Mouse (Mus musculus): ENCODE results near the gene Olfml1.

Olfml1 gene

GRCm38 (mm10) chr7:107567261-107567671 lies at the start of gene Olfml1:
Gene Olfml1 (plus strand): TSS chr7:107567446.
- in situ Hi-C loops (cut with MboI, MseI) = no loop called here

DNA sequence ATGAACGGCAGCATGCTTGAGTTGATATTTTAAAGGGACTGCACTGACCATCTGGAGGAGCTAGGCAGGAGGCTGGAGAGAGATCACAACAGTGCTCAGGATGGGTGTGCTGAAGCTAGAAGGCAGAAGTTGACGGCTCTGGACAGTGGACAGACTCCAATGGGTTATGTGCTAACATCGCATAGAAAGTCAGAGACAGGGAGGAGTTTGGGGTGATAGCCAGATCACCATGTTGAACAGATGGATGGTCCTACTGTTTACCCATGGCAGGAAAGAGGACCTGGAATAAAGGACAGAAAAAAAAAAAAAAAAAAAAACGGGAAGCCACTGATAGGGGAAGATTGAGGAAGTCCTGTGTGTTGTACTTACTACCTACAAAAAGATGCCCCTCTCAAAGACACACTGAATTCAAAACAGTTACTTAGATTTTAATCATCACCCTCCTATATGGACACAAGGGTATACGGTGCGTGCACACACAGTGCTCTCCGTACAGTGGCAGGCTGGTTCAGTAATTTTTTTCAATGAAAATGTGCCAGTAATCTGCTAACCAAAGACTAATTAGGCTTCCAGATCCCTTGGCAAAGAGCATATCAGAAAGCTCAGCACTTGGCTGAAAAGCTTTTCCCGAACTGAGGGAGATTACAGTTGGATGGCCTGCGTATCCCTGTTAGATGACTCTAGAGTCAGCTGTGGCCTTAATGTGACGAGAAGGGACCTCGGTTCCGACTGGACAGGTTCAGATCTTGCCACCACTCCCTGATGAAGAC lies 47.8 kb upstream of the Olfml1 start:
- in situ Hi-C loops (cut with MboI, MseI) = no loop called here

DNA sequence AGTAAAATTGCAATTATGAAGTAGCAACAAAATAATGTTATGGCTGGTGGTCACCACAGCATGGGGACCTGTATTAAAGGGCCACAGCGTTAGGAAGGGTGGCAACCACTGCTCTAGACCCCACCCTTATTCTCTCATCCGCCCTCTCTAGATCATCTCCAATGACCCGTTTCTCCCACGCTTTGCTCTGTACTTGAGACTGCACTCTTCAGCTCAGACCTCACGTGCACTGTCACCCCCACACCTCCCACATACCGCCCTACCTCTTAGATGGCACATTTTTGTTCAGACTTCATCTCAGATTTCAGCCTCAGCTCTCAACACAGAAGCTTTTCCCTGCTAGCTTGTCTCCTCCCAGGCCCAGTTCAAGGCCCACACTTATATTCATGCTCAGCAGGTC lies 45.8 kb upstream of the Olfml1 start:
- in situ Hi-C loops (cut with MboI, MseI) = no loop called here

GRCm38 (mm10) chr7:107526299-107526698 lies 40.9 kb upstream of the Olfml1 start:
- in situ Hi-C loops (cut with MboI, MseI) = no loop called here

DNA sequence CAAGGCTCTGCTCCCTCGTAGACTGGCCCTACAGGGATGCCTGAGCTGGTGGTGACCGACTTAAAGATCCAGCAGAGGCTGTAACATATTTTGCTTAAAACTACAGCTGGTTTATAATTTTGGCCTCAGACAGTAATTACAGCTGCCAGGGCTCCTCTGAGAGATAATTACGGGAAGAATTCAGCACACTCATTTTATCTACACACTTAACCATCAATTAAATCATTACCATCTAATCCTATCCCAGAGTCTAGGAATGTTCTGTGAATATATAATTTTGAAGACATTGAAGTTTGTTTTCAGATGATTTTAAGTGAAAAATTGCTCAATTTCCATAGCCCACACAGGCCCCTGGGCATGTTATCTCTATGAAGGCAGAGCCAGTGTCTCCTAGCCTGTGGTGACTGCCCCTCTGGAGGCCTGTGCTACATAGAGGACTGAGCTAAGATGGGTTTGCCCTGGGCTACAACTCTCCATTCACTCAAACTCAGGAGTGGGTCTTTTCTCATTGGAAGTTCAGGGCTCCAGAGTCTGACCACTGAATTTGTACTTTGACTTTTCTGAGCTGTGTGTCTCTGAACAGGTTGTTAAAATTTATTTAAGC lies 39.0 kb upstream of the Olfml1 start:
- in situ Hi-C loops (cut with MboI, MseI) = no loop called here

- in situ Hi-C loops (cut with MboI, MseI) = no loop called here
Observed at GRCm38 (mm10) chr7:107529364-107529763, 37.9 kb upstream of the Olfml1 start.

- in situ Hi-C loops (cut with MboI, MseI) = no loop called here
Observed at GRCm38 (mm10) chr7:107535311-107535710, 31.9 kb upstream of the Olfml1 start.

DNA sequence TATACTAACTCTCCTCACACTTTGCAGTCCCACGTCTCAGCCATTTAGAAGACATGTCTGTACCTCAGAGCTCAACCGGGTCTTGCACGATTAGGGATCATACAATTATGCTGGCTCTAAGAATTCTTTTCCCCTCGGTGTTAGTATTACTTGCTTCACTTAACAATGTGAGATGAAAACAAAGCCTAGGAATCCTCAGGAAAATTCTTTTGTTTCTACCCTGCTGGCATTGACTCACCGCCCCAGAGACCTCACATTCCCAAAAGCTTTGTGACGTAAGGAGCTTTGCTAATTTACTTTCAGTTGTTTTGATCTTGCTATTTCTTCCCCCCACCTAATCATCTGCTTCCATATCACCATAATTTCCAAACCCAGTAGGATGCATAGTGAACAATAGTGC lies 30.7 kb upstream of the Olfml1 start:
- in situ Hi-C loops (cut with MboI, MseI) = no loop called here

DNA sequence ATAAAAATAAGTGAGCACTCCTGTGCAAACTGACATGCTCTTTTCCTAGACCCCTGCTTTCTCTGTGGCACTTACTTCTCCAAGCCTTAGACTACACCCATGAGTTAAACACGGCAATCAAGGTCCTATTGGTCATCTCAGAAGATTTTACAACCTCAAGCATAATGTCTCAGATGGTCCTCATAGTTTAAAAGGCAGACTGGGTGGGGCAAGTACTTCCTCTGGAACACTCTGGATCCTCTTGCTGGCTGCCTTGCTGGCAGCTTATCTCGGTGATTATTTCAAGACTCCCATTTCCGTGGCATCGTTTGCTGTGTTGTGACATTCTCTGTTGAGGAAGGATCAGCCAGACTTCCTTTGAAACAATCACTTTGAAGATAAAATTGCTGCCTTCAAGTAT lies 27.2 kb upstream of the Olfml1 start:
- in situ Hi-C loops (cut with MboI, MseI) = no loop called here

DNA sequence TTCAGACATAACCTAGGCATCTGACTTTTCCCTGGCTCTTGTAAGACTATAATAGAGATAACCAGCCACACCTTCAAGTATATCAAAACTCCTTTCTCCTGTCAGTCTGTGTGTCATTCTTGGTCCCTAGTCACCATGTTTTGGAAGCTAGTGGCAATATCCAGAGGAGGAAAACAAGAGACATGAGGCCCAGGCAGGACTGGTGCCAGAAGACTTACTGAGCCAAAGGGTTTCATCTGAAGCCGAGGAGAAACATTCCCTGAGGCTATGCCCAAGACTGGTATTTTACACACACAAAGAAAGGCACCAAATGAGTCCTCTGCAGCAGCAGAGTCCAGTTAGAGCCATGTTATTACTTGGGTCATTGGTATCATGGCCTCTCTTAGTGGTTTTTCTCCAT lies 22.2 kb upstream of the Olfml1 start:
- in situ Hi-C loops (cut with MboI, MseI) = no loop called here

DNA sequence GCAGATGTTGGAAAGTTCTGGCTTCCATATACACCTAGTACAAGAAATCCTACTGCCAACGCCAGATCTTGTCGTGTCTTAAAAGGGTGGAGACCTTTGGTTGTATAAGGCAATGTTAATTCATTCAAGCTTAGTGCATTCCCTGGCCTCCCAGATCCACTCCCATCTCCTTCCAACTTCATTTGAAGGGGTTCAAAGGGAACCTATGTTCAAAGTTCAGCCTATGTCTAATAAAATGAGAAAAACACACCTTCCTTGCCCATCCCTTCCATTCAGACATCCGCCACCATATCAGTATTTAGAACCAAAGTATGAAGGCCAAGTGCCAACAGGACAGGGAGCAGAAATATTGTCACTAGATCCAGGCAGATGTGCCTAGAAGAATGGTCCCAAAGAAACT lies 19.4 kb upstream of the Olfml1 start:
- in situ Hi-C loops (cut with MboI, MseI) = no loop called here

DNA sequence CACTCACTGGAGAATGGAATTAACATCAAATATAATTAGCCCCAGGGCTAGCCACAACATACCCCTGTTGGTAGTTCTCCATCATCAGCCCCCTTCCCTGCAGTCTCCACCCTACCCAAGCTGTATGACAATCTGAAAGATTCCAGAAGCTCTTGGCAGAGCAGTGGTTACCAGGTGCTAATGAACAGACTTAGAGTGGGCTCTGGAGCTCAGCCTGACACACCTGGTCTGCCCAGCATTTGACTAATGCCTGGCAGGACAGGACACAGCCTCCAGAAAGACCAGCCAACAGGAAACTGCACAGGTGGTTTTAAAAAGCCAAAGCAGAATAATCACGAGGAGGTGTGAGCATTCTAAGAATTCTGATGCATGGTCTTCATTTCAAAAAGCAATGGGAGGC lies 13.8 kb upstream of the Olfml1 start:
- in situ Hi-C loops (cut with MboI, MseI) = loop anchor here (10.0 kb wide), 1 partner anchor 611 kb away; no protein-coding TSS in a partner anchor

GRCm38 (mm10) chr7:107555906-107556305 lies 11.3 kb upstream of the Olfml1 start:
- in situ Hi-C loops (cut with MboI, MseI) = loop anchor here (10.0 kb wide), 1 partner anchor 609 kb away; no protein-coding TSS in a partner anchor

DNA sequence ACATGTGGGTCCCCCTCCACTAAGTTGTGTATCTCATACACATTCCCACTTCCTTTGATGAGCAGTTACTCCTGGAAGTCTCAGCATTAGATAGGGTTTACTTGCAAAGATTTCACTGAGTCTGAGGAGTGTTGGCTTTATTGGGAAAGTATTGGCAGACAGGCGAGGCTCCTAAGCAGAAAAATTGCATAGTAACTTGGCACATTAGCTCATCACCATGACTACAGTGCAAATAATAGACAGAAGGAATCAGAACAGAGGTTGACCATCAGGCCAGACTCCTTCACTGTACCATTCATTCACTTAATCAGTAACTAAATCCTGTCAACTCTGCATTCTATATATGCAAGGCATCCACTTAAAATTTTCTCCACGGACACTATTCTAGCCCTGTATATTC lies 6.6 kb upstream of the Olfml1 start:
- in situ Hi-C loops (cut with MboI, MseI) = no loop called here

DNA sequence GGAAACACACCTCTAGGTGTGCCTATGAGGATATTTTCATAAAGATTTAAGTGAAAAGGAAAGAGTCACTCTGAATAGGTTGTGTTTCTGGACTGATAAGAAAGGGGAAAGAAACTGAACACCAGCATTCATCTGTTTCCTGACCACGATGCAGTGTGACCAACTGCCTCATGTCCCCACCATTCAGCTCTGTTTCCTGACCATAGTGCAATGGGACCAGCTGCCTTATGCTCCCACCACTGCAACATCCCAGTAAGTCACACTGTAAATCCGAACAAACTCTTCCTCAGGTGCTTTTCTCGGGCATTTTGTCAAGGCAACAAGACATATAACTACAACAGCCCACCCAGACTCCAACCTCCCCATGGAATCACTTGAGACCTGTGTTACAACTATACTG lies 5.7 kb upstream of the Olfml1 start:
- in situ Hi-C loops (cut with MboI, MseI) = no loop called here

GRCm38 (mm10) chr7:107563727-107564126 lies 3.5 kb upstream of the Olfml1 start:
- in situ Hi-C loops (cut with MboI, MseI) = no loop called here

- in situ Hi-C loops (cut with MboI, MseI) = no loop called here
Observed at GRCm38 (mm10) chr7:107567674-107568073, 428 bp downstream of the Olfml1 start.

DNA sequence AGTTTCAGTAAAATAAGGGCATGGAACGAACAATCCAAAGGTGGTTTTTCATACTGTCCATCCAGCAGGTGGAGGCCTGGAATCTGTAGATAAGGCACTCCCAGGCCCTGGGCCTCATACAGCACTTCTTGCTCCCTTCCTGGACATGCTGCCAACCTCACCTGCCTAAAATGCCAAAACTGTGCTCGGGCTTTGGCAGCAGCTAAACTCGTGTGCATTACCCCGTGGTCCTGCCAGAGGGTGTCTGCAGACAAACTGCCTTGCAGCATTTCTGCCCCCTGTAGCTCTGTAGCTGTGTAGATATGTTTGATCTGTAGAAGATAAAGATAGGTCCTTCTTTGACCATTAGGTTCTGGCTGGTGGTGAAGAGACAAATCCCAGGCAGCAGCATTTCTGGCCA lies 1.7 kb downstream of the Olfml1 start:
- in situ Hi-C loops (cut with MboI, MseI) = no loop called here

DNA sequence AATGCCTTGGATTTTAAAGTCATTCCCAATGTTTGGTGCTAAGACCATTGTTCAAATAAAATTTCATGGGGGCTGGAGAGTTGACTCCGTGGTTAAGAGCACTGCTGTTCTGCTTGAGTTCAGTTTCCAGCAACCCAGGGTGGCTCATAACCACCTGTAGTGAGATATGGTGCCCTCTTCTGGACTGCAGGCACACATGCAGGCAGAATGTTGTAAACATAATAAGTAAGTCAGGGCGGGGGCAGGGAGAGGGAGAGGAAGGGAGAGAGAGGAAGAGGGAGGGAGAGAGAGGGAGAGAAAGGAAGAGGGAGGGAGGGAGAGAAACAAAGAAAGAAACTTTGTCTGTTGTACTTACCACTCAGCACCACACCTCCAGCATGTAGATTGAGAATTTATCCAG lies 6.6 kb downstream of the Olfml1 start:
- in situ Hi-C loops (cut with MboI, MseI) = no loop called here

DNA sequence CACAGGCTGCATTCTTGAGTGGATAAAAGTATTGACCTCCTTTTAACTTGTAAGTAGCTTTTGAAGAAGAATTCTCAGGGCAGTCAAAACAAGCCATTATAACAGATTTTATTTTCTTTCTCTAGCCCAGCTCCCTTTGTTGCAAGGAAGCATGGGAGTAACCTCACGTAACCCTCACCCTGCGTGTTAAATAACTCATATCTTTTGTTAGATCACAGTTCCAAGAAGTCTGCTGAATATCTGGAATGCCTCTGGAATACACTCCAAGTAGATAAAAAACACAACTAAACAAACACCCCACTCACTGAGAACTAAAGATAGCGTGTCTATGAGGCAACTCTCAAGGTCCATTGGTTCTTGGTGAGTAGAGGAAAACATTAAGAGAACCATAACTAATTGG lies 7.0 kb downstream of the Olfml1 start:
- in situ Hi-C loops (cut with MboI, MseI) = no loop called here

DNA sequence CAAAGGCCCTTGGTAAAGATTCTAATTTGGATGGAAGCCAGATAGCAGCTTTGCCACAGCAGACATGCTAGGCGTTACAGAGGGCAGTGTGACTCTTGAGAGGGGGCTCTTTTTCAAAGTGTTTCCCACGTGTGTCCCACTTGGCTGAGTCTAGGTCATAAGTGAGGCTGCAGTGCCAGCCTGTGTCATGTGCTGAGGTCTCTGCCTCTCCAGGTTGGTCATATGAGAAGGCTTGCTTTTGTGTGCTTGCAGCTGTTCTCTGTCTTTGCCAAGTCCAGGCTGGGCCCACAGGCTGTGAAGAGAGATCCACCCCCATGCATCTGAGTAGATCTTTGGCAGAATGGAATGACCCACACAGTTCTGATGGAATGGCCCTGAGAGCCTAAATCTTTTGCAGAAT lies 25.4 kb downstream of the Olfml1 start:
- in situ Hi-C loops (cut with MboI, MseI) = no loop called here

GRCm38 (mm10) chr7:107593904-107594303 lies 26.7 kb downstream of the Olfml1 start:
- in situ Hi-C loops (cut with MboI, MseI) = no loop called here

GRCm38 (mm10) chr7:107594325-107594856 lies 27.1 kb downstream of the Olfml1 start:
- in situ Hi-C loops (cut with MboI, MseI) = no loop called here
